Mouse (Mus musculus) bone marrow macrophage, adult 2 months (primary cell): Measurements from ENCODE around the gene 1700012A03Rik. TPM values are rescaled to one million over a fixed set of nuclear protein-coding genes. Genes with fewer than 3 reads are reported as not detected.

Experiments
- H3K27ac ChIP-seq: 2 replicates; pipeline ENCODE4 v1.5.1; 2012; ENCODE audit warnings: low read depth, low read length; ENCODE audit not compliant: insufficient read depth
- H3K4me1 ChIP-seq: 2 replicates; pipeline ENCODE4 v1.6.1; 2012; ENCODE audit warnings: low read length; ENCODE audit not compliant: control insufficient read depth, insufficient read depth
- H3K4me3 ChIP-seq: 2 replicates; pipeline ENCODE4 v1.5.1; 2012; ENCODE audit warnings: mild to moderate bottlenecking, low read length, moderate library complexity; ENCODE audit not compliant: insufficient read depth
- CTCF ChIP-seq: IDR thresholded peaks from 2 replicates; pipeline ENCODE4 v1.5.1; 2012; ENCODE audit warnings: low read depth, mild to moderate bottlenecking, low read length, moderate library complexity
- POLR2A ChIP-seq: IDR thresholded peaks from 2 replicates; pipeline ENCODE4 v1.6.1; 2012; ENCODE audit warnings: mild to moderate bottlenecking, low read depth, low read length, borderline replicate concordance
- polyA plus RNA-seq: library from polyadenylated mRNA; stranded (reverse); fragments of >200 nt; gene quantifications from 2 replicates; pipeline ENCODE4 v1.2.4, GENCODE M21; 2012; ENCODE audit not compliant: missing spikeins, insufficient read depth, insufficient read length

Gene 1700012A03Rik
- polyA plus RNA-seq, 1 experiment = not detected

GRCm38 (mm10) chr6:32072161-32072560 lies 22.1 kb downstream of the 1700012A03Rik start:
- Histone ChIP-seq H3K4me1 (no peaks in the 10 kb centered on the region), H3K27ac (no peak overlapping the region), H3K4me3 (no peak overlapping the region)
- TF ChIP-seq CTCF (no peak), POLR2A (no peak)

- no peak overlapping the region for H3K27ac ChIP-seq
- H3K4me3 ChIP-seq = no peak overlapping the region
- no peaks in the 10 kb centered on the region for H3K4me1 ChIP-seq
- TF ChIP-seq CTCF (no peak), POLR2A (no peak)
These were observed 43.3 kb downstream of the 1700012A03Rik start for GRCm38 (mm10) chr6:32093312-32093711.

GRCm38 (mm10) chr6:32105547-32106275 lies 55.7 kb downstream of the 1700012A03Rik start:
- H3K4me3 ChIP-seq = no peak overlapping the region

More at GRCm38 (mm10) chr6:32105547-32106275, 55.7 kb downstream of the 1700012A03Rik start:
- Histone ChIP-seq H3K27ac (no peak overlapping the region), H3K4me1 (no peaks in the 10 kb centered on the region)
- TF ChIP-seq POLR2A = no peak
- no peak for TF ChIP-seq CTCF
